Mouse (Mus musculus) C2C12 (cell line): ENCODE results near the gene Hp.

Experiments
- CTCF ChIP-seq: IDR thresholded peaks from one replicate; pipeline ENCODE4 v1.5.1; 2011; ENCODE audit not compliant: control insufficient read depth, insufficient read depth, insufficient read length
- MAX ChIP-seq: IDR thresholded peaks from one replicate; pipeline ENCODE4 v1.6.1; 2011; ENCODE audit warnings: mild to moderate bottlenecking, control low read depth
- USF1 ChIP-seq: IDR thresholded peaks from one replicate; pipeline ENCODE4 v1.6.1; 2011; ENCODE audit warnings: low read depth, mild to moderate bottlenecking, control low read depth, moderate library complexity

- TF ChIP-seq CTCF (no peak), USF1 (no peak), MAX (no peak)
Observed at GRCm38 (mm10) chr8:109576311-109576710, 2.7 kb downstream of the Hp start.
